Mouse (Mus musculus) heart, postnatal 25 days (tissue): Measurements from ENCODE around the gene Rnf169. TPM values are rescaled to one million over a fixed set of nuclear protein-coding genes. Genes with fewer than 3 reads are reported as not detected.

ENCODE experiments used
- DNase-seq: peaks from one replicate; pipeline ENCODE4 v3.0.0; 2022; ENCODE audit warnings: low spot score
- intact Hi-C: fragments of 180-260 bp; cut with DNase I; formaldehyde crosslinking; loops from one replicate; pipeline ENCODE4 v1.15.1; 2025
- total RNA-seq, 2 experiments: library from RNA; stranded (reverse); gene quantifications; 2 replicates each; pipeline ENCODE4 v1.2.3; 2021

Rnf169 gene
- total RNA-seq, 2 experiments from 2014 or later: 9.8 to 10.2 TPM

- no peak for DNase-seq
- intact Hi-C loops: no loop called here
Measured at GRCm38 (mm10) chr7:99907463-99907862, 72.8 kb downstream of the Rnf169 start.

- intact Hi-C loops: no loop called here
- DNase-seq: no peak
Measured at GRCm38 (mm10) chr7:99906346-99906745, 73.9 kb downstream of the Rnf169 start.

- intact Hi-C loops: no loop called here
- DNase-seq: no peak
Measured at GRCm38 (mm10) chr7:99904421-99905005, 75.7 kb downstream of the Rnf169 start.

GRCm38 (mm10) chr7:99902918-99903665 lies 77.2 kb downstream of the Rnf169 start:
- intact Hi-C loops: no loop called here
- DNase-seq: no peak

- DNase-seq: no peak
- intact Hi-C loops: no loop called here
Measured at GRCm38 (mm10) chr7:99902208-99902607, 78.0 kb downstream of the Rnf169 start.

- intact Hi-C loops: no loop called here
Measured at GRCm38 (mm10) chr7:99896905-99897304, 83.3 kb downstream of the Rnf169 start.

GRCm38 (mm10) chr7:99894478-99894877 lies 85.8 kb downstream of the Rnf169 start:
- no peak for DNase-seq
- intact Hi-C loops: no loop called here

More at GRCm38 (mm10) chr7:99896905-99897304, 83.3 kb downstream of the Rnf169 start:
- no peak for DNase-seq

- DNase-seq: no peak
- intact Hi-C loops: no loop called here
Measured at GRCm38 (mm10) chr7:99893967-99894366, 86.3 kb downstream of the Rnf169 start.

GRCm38 (mm10) chr7:99892351-99892750 lies 87.9 kb downstream of the Rnf169 start:
- intact Hi-C loops: no loop called here
- DNase-seq: no peak

GRCm38 (mm10) chr7:99891471-99891870 lies 88.8 kb downstream of the Rnf169 start:
- intact Hi-C loops: no loop called here
- no peak for DNase-seq

GRCm38 (mm10) chr7:99890168-99890755 lies 90.0 kb downstream of the Rnf169 start:
- no peak for DNase-seq
- intact Hi-C loops: no loop called here

- intact Hi-C loops: no loop called here
- DNase-seq: no peak
Measured at GRCm38 (mm10) chr7:99889175-99889880, 90.9 kb downstream of the Rnf169 start.

GRCm38 (mm10) chr7:99887743-99888142 lies 92.5 kb downstream of the Rnf169 start:
- DNase-seq: no peak
- intact Hi-C loops: no loop called here

- no peak for DNase-seq
- intact Hi-C loops: no loop called here
Measured at GRCm38 (mm10) chr7:99887230-99887735, 93.0 kb downstream of the Rnf169 start.

- intact Hi-C loops: no loop called here
Measured at GRCm38 (mm10) chr7:99878254-99878653, 102.0 kb downstream of the Rnf169 start.

GRCm38 (mm10) chr7:99876345-99876744 lies 103.9 kb downstream of the Rnf169 start:
- peak; percentile 23 for DNase-seq
- intact Hi-C loops: loop anchor here (1.0 to 2.0 kb wide), 2 partner anchors 62 to 260 kb away; no protein-coding TSS in a partner anchor

More at GRCm38 (mm10) chr7:99878254-99878653, 102.0 kb downstream of the Rnf169 start:
- no peak for DNase-seq

GRCm38 (mm10) chr7:99875891-99876290 lies 104.4 kb downstream of the Rnf169 start:
- intact Hi-C loops: loop anchor here (1.0 to 2.0 kb wide), 2 partner anchors 62 to 259 kb away; no protein-coding TSS in a partner anchor
- DNase-seq: no peak

GRCm38 (mm10) chr7:99873965-99874364 lies 106.3 kb downstream of the Rnf169 start:
- intact Hi-C loops: no loop called here

More at GRCm38 (mm10) chr7:99873965-99874364, 106.3 kb downstream of the Rnf169 start:
- no peak for DNase-seq
